Mouse (Mus musculus) neural tube, embryonic 15.5 days (tissue): ENCODE data around the gene Zfp143. TPM values are rescaled to one million over a fixed set of nuclear protein-coding genes. Genes with fewer than 3 reads are reported as not detected.
"Not testable (repeated sequence)": the region's sequence is repeated elsewhere in the genome, so short reads cannot be mapped to it uniquely, and the experiment has no call there.

Source experiments
- ATAC-seq: fragments of 200-750 bp; cut with Nextera tagmentation; 2 replicates; pipeline ENCODE4 v1.8.0; 2017; ENCODE audit warnings: mild to moderate bottlenecking, moderate TSS enrichment, moderate library complexity; ENCODE audit not compliant: low FRiP score
- H3K27ac ChIP-seq: fragments of 300-500 bp; sonication (generic); replicated peaks from 2 replicates; pipeline ENCODE4 v1.5.1; 2015; ENCODE audit warnings: mild to moderate bottlenecking, inconsistent platforms
- H3K27me3 ChIP-seq: fragments of 300-500 bp; sonication (generic); replicated peaks from 2 replicates; pipeline ENCODE4 v1.6.1; 2015; ENCODE audit warnings: inconsistent platforms
- H3K36me3 ChIP-seq: fragments of 300-500 bp; sonication (generic); 2 replicates; pipeline ENCODE4 v1.6.1; 2015; ENCODE audit warnings: inconsistent platforms
- H3K4me1 ChIP-seq: fragments of 300-500 bp; sonication (generic); 2 replicates; pipeline ENCODE4 v1.6.1; 2015; ENCODE audit warnings: inconsistent platforms
- H3K4me2 ChIP-seq: fragments of 300-500 bp; sonication (generic); 2 replicates; pipeline ENCODE4 v1.6.1; 2015; ENCODE audit warnings: inconsistent platforms, mild to moderate bottlenecking, moderate library complexity
- H3K4me3 ChIP-seq: fragments of 300-500 bp; sonication (generic); replicated peaks from 2 replicates; pipeline ENCODE4 v1.5.1; 2015; ENCODE audit warnings: mild to moderate bottlenecking, inconsistent platforms
- H3K9ac ChIP-seq: fragments of 300-500 bp; sonication (generic); replicated peaks from 2 replicates; pipeline ENCODE4 v1.6.1; 2015; ENCODE audit warnings: mild to moderate bottlenecking, inconsistent platforms
- H3K9me3 ChIP-seq: fragments of 300-500 bp; sonication (generic); replicated peaks from 2 replicates; pipeline ENCODE4 v1.6.1; 2016; ENCODE audit warnings: inconsistent platforms
- WGBS: fragments of 180-500 bp; shearing (Covaris S2); methylation state at CpG from one replicate; pipeline ENCODE4 v1.1.7; 2015; ENCODE audit warnings: mixed read lengths; 5-methylcytosine and 5-hydroxymethylcytosine counted together
- polyA plus RNA-seq: library from polyadenylated mRNA; unstranded; fragments of >200 nt; fragmentation: Nextera tagmentation; extraction: Ambion mirVana; gene quantifications from 2 replicates; pipeline ENCODE4 v1.2.1, GENCODE M21; 2015

Zfp143 gene
- polyA plus RNA-seq, 1 experiment from 2014 or later: 12.6 TPM

DNA sequence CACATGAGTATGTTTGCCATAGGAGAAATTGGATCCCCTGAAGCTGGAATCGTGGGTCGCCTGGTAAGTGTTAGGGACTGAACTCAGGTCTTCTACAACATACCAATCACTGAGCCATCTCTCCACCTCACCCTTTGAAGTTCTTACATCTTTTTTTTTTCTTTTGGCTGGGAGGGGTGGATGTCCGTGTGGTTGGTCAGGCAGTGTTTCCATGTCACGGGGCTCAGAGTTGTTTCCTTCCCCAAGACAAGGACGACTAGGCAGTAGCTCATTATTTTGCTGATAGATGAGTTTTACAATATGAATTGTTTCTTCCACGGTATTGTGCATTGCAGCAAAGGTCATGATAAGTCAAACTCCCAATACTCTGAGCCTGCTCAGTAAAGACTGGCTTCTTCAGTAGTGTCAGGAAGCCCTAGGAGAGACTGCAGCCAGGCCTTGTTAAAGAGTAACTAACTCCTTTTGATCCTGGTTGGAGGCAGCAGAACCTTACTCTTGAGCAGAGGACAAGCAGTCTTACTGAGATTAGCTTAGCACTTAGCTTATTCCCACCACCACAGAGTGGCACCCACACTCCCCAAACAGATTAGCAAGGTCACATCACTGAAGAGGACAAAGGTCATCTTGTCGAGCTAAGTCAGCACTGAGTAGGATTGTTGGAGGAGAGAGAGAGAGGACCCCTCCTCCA, 36.2 kb downstream of the Zfp143 start:
- H3K9ac ChIP-seq: no peak overlapping the region
- no peak overlapping the region for H3K4me3 ChIP-seq
- H3K4me1 ChIP-seq: no peaks in the 10 kb centered on the region
- no peak overlapping the region for H3K4me2 ChIP-seq
- no peak overlapping the region for H3K27ac ChIP-seq
- peaks cover 34% of the 10 kb centered on the region for H3K36me3 ChIP-seq
- H3K27me3 ChIP-seq: no peaks in the 10 kb centered on the region
- H3K9me3 ChIP-seq: no peaks in the 10 kb centered on the region
- WGBS: 49% methylated on average over 7 of the region's 7 CpGs
- ATAC-seq: no peak

DNA sequence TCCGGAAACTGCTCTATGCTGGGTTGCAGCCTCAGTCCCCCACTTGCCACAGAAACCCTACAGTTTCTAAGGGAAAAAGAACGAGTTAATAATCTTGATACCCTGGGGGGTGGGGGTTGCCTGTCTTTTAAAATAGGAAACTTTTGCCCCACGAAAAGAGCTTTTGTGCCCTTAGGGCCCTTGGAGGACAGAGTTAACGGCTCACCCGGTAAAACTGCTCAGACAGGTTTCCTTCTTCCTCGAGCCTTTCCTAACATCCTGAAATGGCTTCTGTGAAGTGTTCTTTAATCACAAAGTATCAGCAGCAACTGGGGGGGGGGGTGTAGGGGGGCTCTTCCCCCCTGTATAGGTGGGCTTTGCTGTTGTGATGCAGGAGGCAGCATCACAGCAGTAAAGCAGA, 39.8 kb downstream of the Zfp143 start:
- Histone ChIP-seq H3K4me1 (no peaks in the 10 kb centered on the region), H3K9me3 (no peaks in the 10 kb centered on the region), H3K4me2 (no peak overlapping the region), H3K27me3 (no peaks in the 10 kb centered on the region), H3K27ac (no peak overlapping the region), H3K9ac (no peak overlapping the region), H3K4me3 (no peak overlapping the region), H3K36me3 (peaks cover 5% of the 10 kb centered on the region; the same call in 1 of the 2 replicates)
- ATAC-seq: no peak
- WGBS: 56% methylated on average over 6 of the region's 6 CpGs

DNA sequence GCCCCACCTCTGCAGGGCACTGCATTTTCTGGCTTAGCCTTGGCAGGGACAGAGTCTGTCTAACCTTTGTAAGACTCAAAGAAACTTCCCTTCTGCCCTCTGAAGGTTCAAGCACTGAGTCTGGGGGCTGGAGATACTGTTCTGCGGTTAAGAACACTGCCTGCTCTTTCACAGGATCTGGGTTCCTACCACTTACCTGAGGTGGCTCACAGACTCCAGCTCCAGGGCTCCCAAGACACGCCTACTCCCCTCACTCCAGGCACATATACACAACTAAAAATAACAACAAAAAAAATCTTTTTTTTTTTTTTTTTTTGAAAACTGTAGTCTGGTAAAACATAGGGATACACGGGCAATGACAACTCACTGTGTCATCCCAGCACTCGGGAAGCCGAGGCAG, 40.2 kb downstream of the Zfp143 start:
- 81% methylated on average over 5 of the region's 5 CpGs for WGBS
- no peaks in the 10 kb centered on the region for H3K27me3 ChIP-seq
- no peak overlapping the region for H3K27ac ChIP-seq
- no peaks in the 10 kb centered on the region for H3K9me3 ChIP-seq
- H3K9ac ChIP-seq: no peak overlapping the region
- no peak overlapping the region for H3K4me3 ChIP-seq
- 0 out of 2 replicates have a peak, but pooled peaks cover under 1% of the 10 kb centered on the region for H3K36me3 ChIP-seq
- H3K4me1 ChIP-seq: no peaks in the 10 kb centered on the region
- no peak for ATAC-seq
- no peak overlapping the region for H3K4me2 ChIP-seq

DNA sequence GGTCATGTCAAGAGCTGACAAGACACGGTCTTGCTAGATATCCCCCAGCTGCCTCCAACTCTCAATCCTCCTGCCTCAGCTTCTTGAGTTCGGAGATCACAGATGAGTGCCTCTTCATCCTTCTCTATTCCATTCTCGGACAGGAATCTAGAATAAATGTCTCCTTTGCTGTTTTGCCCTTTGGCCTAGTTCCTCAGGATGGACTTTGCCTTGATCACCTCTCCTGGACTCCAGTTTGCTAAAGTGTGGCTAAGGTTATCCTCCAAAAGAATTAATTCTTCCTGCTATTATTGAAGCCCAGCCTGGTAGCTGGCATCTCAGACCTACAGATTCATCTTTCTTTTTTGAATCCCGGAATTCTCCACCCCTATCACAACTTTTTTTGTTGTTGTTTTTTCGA, 44.0 kb downstream of the Zfp143 start:
- Histone ChIP-seq H3K9me3 (no peaks in the 10 kb centered on the region), H3K27me3 (no peaks in the 10 kb centered on the region), H3K27ac (no peak overlapping the region), H3K36me3 (no peaks in the 10 kb centered on the region), H3K4me2 (no peak overlapping the region), H3K4me3 (no peak overlapping the region), H3K9ac (no peak overlapping the region), H3K4me1 (peaks cover 10% of the 10 kb centered on the region; the same call in 1 of the 2 replicates)
- WGBS: 92% methylated on average over 5 of the region's 5 CpGs
- ATAC-seq: no peak

DNA sequence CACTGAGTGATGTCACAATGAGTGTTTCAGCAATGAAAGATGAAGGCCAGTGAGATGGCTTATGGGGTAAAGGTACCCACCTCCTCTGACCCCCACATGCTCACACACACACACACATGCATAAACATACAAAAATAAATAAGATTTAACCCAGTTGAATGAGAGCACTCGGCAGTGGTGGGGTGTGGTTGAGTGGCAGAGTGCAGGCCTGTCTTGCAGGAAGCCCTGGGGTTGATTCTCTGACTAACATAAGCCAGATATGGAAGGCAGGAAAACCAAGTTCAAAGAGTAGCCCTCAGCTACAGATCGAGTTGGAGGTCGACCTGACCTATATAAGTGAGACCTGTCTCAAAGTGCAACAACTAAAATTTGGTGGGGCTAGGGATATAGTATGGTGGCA, 45.6 kb downstream of the Zfp143 start:
- no peaks in the 10 kb centered on the region for H3K36me3 ChIP-seq
- peaks cover 13% of the 10 kb centered on the region; the same call in 1 of the 2 replicates for H3K4me1 ChIP-seq
- no peaks in the 10 kb centered on the region for H3K9me3 ChIP-seq
- WGBS: 81% methylated on average over 3 of the region's 3 CpGs
- H3K4me3 ChIP-seq: no peak overlapping the region
- no peak overlapping the region for H3K9ac ChIP-seq
- H3K4me2 ChIP-seq: no peak overlapping the region
- H3K27me3 ChIP-seq: no peaks in the 10 kb centered on the region
- H3K27ac ChIP-seq: no peak overlapping the region
- ATAC-seq: no peak

DNA sequence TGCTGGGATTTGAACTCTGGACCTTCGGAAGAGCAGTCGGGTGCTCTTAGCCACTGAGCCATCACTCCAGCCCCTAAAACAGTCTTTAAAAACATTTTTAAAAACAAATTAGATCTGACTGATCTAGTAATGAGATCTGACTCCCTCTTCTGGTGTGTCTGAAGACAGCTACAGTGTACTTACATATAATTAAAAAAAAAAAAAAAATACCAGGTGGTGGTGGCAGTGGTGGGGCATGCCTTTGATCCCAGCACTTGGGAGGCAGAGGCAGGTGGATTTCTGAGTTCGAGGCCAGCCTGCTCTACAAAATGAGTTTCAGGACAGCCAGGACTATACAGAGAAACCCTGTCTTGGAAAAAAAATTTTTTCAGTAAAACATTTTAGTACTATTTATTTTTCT, 47.5 kb downstream of the Zfp143 start:
- ATAC-seq, H3K4me3 ChIP-seq, H3K9me3 ChIP-seq, H3K27ac ChIP-seq, H3K27me3 ChIP-seq, H3K9ac ChIP-seq, H3K36me3 ChIP-seq: not testable (repeated sequence)
- peaks cover 13% of the 10 kb centered on the region; the same call in 1 of the 2 replicates for H3K4me1 ChIP-seq
- WGBS: 93% methylated on average over 3 of the region's 3 CpGs
- 0 out of 2 replicates have a peak overlapping the region, but pooled peaks have one; percentile 26 for H3K4me2 ChIP-seq

DNA sequence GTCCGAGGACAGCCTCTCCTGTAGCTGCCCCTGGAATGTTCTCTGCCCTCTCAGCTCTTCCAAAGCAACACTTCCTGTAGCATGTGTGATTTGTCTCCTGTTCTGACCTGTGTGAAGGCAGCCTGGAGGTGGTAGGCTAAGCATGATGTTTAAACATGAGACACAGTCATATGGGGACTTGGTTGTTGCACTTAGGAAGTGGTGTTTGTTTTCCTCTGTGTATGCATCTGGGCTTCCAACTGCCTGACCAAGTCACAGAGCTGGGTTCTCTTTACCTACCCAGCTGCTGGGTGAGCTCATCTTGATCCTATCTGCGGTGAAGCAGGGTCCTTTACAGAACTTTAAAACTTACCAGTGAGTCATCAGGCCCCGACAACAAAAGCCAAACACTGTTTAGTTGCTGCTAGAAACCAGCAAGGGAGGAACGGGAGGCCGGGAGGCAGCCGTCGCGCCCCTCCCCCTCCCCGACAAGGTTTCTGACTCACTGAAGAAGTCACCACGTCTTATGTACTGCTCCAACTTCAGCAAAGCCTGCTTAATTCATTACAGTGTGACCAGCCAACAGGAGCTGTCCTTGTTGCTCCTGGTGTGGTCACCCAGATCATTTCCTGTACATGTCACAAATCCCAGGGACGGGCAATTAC, 48.1 kb downstream of the Zfp143 start:
- no peaks in the 10 kb centered on the region for H3K36me3 ChIP-seq
- no peak overlapping the region for H3K9ac ChIP-seq
- H3K27ac ChIP-seq: no peak overlapping the region
- ATAC-seq: no peak
- H3K4me2 ChIP-seq: peak overlapping the region; percentile 26; the same call in 1 of the 2 replicates
- no peaks in the 10 kb centered on the region for H3K9me3 ChIP-seq
- peaks cover 13% of the 10 kb centered on the region; the same call in 1 of the 2 replicates for H3K4me1 ChIP-seq
- WGBS: 20% methylated on average over 11 of the region's 11 CpGs
- no peak overlapping the region for H3K4me3 ChIP-seq
- no peaks in the 10 kb centered on the region for H3K27me3 ChIP-seq

DNA sequence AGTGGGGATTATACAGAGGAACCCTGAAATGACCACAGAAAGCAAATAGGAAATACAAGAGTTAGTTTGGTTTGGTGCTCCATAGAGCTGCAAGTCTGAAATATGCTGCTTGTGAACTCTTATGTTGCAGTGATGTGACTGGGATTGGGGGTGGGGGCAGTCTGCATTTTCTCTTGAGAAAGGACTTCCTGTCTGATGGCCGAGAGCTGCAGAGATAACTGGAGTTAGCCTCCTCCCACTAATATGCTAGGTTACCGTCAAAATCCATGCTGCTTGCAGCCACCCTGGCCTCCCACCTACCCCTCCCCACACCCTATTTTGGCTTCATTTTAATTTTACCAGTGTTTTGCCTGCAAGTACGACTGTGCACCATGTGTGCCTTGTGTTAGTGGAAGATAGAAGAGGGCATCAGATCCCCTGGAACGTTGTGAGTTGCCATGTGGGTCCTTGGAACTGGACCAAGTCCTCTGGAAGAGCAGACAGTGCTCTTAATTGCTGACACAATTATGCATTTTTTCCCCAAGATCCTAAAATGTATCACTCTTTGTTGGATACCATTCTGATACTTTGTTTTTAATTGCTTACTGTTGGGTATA, 49.1 kb downstream of the Zfp143 start:
- no peak overlapping the region for H3K27ac ChIP-seq
- no peak overlapping the region for H3K4me3 ChIP-seq
- H3K36me3 ChIP-seq: no peaks in the 10 kb centered on the region
- no peaks in the 10 kb centered on the region for H3K9me3 ChIP-seq
- H3K4me2 ChIP-seq: no peak overlapping the region
- no peaks in the 10 kb centered on the region for H3K27me3 ChIP-seq
- 48% methylated on average over 4 of the region's 4 CpGs for WGBS
- no peak for ATAC-seq
- H3K9ac ChIP-seq: no peak overlapping the region
- peaks cover 13% of the 10 kb centered on the region; the same call in 1 of the 2 replicates for H3K4me1 ChIP-seq

DNA sequence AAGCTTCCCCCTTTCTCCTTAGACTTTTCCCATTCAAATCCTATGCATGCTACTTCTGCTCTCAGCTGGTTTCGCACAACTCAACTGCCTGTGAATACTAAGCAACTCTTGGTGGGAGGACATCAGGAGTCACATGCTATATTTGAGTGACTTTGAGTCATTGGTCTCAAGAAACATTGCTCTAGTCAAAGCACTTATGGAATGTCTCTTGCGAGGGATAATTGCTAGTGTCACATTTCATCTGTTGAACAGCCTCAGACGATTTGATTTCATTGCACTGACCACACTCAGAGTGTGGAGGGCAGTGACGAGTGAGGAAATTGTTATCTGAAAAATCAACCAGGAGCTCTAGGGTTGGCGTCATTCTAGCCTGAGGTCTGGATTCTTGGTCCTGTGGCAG, 53.7 kb downstream of the Zfp143 start:
- Histone ChIP-seq H3K36me3 (no peaks in the 10 kb centered on the region), H3K4me2 (no peak overlapping the region), H3K9me3 (no peaks in the 10 kb centered on the region), H3K27ac (no peak overlapping the region), H3K4me3 (no peak overlapping the region), H3K27me3 (no peaks in the 10 kb centered on the region), H3K4me1 (0 out of 2 replicates have a peak, but pooled peaks cover 4% of the 10 kb centered on the region), H3K9ac (no peak overlapping the region)
- ATAC-seq: no peak
- 73% methylated on average over 5 of the region's 5 CpGs for WGBS

DNA sequence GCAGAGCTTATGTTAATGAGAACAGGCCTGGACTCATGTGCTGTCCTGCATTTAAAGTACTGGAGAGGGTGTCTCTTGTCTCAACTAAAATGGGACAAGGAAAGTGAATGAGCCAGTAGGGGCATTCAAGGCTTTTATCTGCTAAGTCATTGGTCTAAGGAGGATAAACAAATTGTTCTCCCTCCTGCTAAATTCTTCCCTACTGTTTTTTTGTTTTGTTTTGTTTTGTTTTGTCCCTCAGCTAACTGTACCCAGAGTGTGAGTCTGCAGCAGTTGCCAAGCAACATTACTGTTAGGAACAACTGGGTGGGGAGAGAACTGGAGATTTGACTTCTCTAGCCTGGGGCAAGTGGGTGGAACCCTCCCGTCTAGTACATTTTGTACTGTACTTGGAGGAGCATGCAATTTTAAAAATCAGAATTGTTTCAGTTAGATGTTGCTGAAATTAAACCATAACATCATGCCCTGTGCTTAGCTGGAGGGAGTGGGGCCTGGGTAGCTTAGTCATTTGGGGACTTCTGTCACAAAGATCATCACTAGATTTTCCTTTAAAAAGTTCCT, 55.8 kb downstream of the Zfp143 start:
- no peaks in the 10 kb centered on the region for H3K9me3 ChIP-seq
- no peak overlapping the region for H3K4me3 ChIP-seq
- 21% methylated on average over 1 of the region's 1 CpGs for WGBS
- H3K4me1 ChIP-seq: peaks cover 4% of the 10 kb centered on the region
- ATAC-seq: no peak
- H3K4me2 ChIP-seq: no peak overlapping the region
- H3K9ac ChIP-seq: no peak overlapping the region
- no peaks in the 10 kb centered on the region for H3K27me3 ChIP-seq
- H3K36me3 ChIP-seq: no peaks in the 10 kb centered on the region
- no peak overlapping the region; the same call in 1 of the 2 replicates for H3K27ac ChIP-seq

DNA sequence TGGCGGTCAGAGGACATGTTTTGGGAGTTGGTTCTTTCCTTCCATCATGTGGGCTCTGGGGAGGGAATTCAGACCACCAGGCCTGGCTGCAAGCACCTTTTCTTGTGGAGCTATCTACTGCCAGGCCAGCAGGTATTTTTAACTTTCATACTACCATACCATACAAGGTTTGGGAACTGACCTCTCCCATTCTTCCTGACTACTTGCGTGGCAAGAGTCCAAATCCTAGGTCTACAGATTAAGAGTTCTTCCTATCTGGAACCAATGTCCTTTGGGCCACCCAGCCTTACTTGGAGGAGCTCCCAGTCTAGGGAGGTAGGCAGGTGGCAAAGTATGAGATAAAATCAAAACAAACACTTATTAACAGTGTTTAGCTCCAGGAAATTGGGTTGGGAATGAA, 57.4 kb downstream of the Zfp143 start:
- no peak overlapping the region for H3K9ac ChIP-seq
- no peak overlapping the region for H3K4me2 ChIP-seq
- no peak overlapping the region for H3K4me3 ChIP-seq
- H3K27ac ChIP-seq: no peak overlapping the region
- H3K4me1 ChIP-seq: peaks cover 9% of the 10 kb centered on the region
- no peaks in the 10 kb centered on the region for H3K36me3 ChIP-seq
- ATAC-seq: no peak
- 86% methylated on average over 2 of the region's 2 CpGs for WGBS
- no peaks in the 10 kb centered on the region for H3K9me3 ChIP-seq
- no peaks in the 10 kb centered on the region for H3K27me3 ChIP-seq
